Mouse (Mus musculus): ENCODE results near the gene Olfr1123.
"Not testable (repeated sequence)": the region's sequence is repeated elsewhere in the genome, so short reads cannot be mapped to it uniquely, and the experiment has no call there.

Olfr1123 gene

DNA sequence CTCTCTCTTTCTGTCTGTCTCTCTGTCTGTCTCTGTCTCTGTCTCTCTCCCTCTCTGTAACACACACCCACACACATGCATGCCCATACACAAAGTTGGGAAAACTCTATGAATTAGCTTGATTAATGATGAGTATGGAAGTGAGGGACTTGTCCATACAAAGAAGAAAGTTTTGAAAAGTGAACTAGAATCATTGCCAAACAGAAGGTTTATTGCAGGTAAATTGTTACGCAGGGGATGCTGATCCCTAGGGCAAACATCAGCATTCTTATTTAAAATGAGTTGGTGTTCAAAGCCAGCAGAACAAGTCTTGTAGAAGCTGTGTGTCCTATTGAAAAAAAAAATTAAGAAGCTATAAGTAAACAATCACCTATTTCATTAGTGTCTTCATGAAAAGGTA is at the start of gene Olfr1123:
TSS of gene Olfr1123 (plus strand) at position 301 of the 400 bp plus-strand sequence.
- DNase-seq (ENCODE audit: low read depth, low spot score), result no peak

- DNase-seq (ENCODE audit: low read depth, low spot score), result no peak
Observed at GRCm38 (mm10) chr2:87369595-87369994, 46.8 kb upstream of the Olfr1123 start, which contains the start of gene Olfr1121. TSS of gene Olfr1121 (plus strand) at chr2:87369895.

- DNase-seq (ENCODE audit: low read depth, low spot score), result no peak
Observed at GRCm38 (mm10) chr2:87371726-87372125, 44.7 kb upstream of the Olfr1123 start.

- DNase-seq (ENCODE audit: low read depth, low spot score), result no peak
Observed at GRCm38 (mm10) chr2:87383935-87384334, 32.5 kb upstream of the Olfr1123 start.

- DNase-seq (ENCODE audit: low read depth, low spot score), result no peak
Observed at GRCm38 (mm10) chr2:87385549-87385948, 30.9 kb upstream of the Olfr1123 start, which contains the start of gene Olfr1122. TSS of gene Olfr1122 (plus strand) at chr2:87385849.

- not testable (repeated sequence) for DNase-seq (ENCODE audit: low read depth, low spot score)
Observed at GRCm38 (mm10) chr2:87393605-87394004, 22.8 kb upstream of the Olfr1123 start.

GRCm38 (mm10) chr2:87394686-87395085 is 21.7 kb upstream of the Olfr1123 start:
- not testable (repeated sequence) for DNase-seq (ENCODE audit: low read depth, low spot score)

GRCm38 (mm10) chr2:87429975-87430374 is 13.5 kb downstream of the Olfr1123 start, which contains the start of gene Olfr1124:
TSS of gene Olfr1124 (plus strand) at chr2:87430275.
- no peak for DNase-seq (ENCODE audit: low read depth, low spot score)

- no peak for DNase-seq (ENCODE audit: low read depth, low spot score)
Observed at GRCm38 (mm10) chr2:87437731-87438130, 21.3 kb downstream of the Olfr1123 start.

DNA sequence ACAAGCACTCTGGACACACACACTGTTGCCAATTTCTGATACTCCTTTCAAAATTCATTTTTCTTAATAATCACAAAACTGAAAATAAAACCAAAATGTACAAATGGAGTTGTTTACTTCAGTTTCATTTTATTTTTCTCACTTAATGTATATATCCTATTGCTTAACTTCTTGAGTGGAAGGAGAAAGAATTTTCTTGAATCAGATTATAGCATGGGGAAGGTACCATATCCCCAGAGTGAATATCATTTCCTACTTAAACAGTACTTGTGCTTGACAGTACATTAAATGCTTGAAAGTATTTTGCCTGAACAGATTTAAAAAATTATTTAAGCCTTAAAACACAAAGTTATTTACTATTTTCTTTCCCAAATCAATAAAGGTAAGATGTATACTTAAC is 37.2 kb downstream of the Olfr1123 start, which contains the start of gene Olfr1126:
TSS of gene Olfr1126 (plus strand) at position 301 of the 400 bp plus-strand sequence.
- DNase-seq (ENCODE audit: low read depth, low spot score), result no peak

- no peak for DNase-seq (ENCODE audit: low read depth, low spot score)
Observed at GRCm38 (mm10) chr2:87461769-87462168, 45.3 kb downstream of the Olfr1123 start.

Data from mesoderm, embryonic 11.5 days (tissue).